In genomic region chr7:101478099-101478498, GRCm38 (mm10) we compare ENCODE assay signal across 31 mouse cellular contexts. TPM values are rescaled to one million over a fixed set of nuclear protein-coding genes. Genes with fewer than 3 reads are reported as not detected.
DNase-seq lines count a peak whose midpoint lies in the region; ATAC-seq and TF ChIP-seq lines count a peak whose summit lies in the region.
"Had no signal": no experiment of that assay in that cellular context is flagged by ENCODE, and none has a peak within 500 bp of the region (broad histone marks: within the 10 kb centered on the region; RNA-seq: fewer than 3 reads in every experiment).

No protein-coding gene starts in this region.

- H3K79me2 ChIP-seq in heart, adult 2 months (replicated peaks; ENCODE audit: control insufficient read depth, insufficient read depth, low read length), result no peaks in the 10 kb centered on the region

- 0 out of 2 replicates have a peak, but pooled peaks have one; percentile 68 for TF ChIP-seq EP300 in heart, adult 2 months (IDR thresholded peaks at IDR 0.05; ENCODE audit: insufficient read depth, low read depth, low read length)

- H3K9me3 ChIP-seq in heart, embryonic 11.5 days (replicated peaks; ENCODE audit: control insufficient read depth, low read length), result no peaks in the 10 kb centered on the region
- no peaks in the 10 kb centered on the region for H3K9me3 ChIP-seq in midbrain, postnatal 0 days (ENCODE audit: low read length)
- H3K9me3 ChIP-seq: embryonic facial prominence, embryonic 13.5 days; forebrain, embryonic 10.5 days; heart, embryonic 13.5 days; hindbrain, embryonic 10.5 days; limb, embryonic 13.5 days; lung, embryonic 15.5 days had no signal

- DNase-seq in heart, adult 2 months, result no peak
- peak; percentile 68 for DNase-seq in CD4-positive, CD25-positive, alpha-beta regulatory T cell, adult 2 months (ENCODE audit: low read depth, low spot score)
- DNase-seq in naive thymus-derived CD4-positive, alpha-beta T cell, adult 2 months (ENCODE audit: low read depth), result peak; percentile 59
- no peak for DNase-seq in layer of hippocampus, postnatal 36 days
- DNase-seq in midbrain, postnatal 0 days (ENCODE audit: low spot score), result no peak
- DNase-seq: adrenal gland, postnatal 14 days; cerebellum, adult 11-12 months; cerebellum, postnatal 10 days; forebrain, postnatal 0 days; gastrocnemius, postnatal 14 days; heart, adult 18-20 months; heart, postnatal 10 days; kidney, adult 11 months; right cerebral cortex, adult 18-20 months; right cerebral cortex, postnatal 4 days; thymus, adult 18-20 months; thymus, postnatal 25 days had no signal

- peaks cover 5% of the 10 kb centered on the region for H3K36me3 ChIP-seq in heart, adult 2 months (ENCODE audit: control insufficient read depth, insufficient read depth, low read length)
- no peaks in the 10 kb centered on the region for H3K36me3 ChIP-seq in heart, embryonic 11.5 days (ENCODE audit: control insufficient read depth, insufficient read depth, low read length)
- H3K36me3 ChIP-seq in midbrain, postnatal 0 days (ENCODE audit: insufficient read depth, low read length), result no peaks in the 10 kb centered on the region
- H3K36me3 ChIP-seq: embryonic facial prominence, embryonic 13.5 days; forebrain, embryonic 10.5 days; heart, embryonic 13.5 days; hindbrain, embryonic 10.5 days; limb, embryonic 13.5 days; lung, embryonic 15.5 days had no signal

- no peak for TF ChIP-seq CTCF in heart, adult 2 months (IDR thresholded peaks at IDR 0.05)
- no peak for TF ChIP-seq CTCF in midbrain, postnatal 0 days (IDR thresholded peaks at IDR 0.05)

- intact Hi-C loops in heart, adult 2 months (cut with DNase I), result no loop called here

- no peak overlapping the region for H3K4me3 ChIP-seq in heart, adult 2 months
- H3K4me3 ChIP-seq in heart, embryonic 11.5 days (ENCODE audit: low read depth, low read length), result no peak overlapping the region
- no peak overlapping the region for H3K4me3 ChIP-seq in midbrain, postnatal 0 days (ENCODE audit: low read depth, low read length)
- H3K4me3 ChIP-seq: embryonic facial prominence, embryonic 13.5 days; forebrain, embryonic 10.5 days; heart, embryonic 13.5 days; hindbrain, embryonic 10.5 days; layer of hippocampus, adult 2 months; limb, embryonic 13.5 days; lung, embryonic 15.5 days had no signal

- no peak overlapping the region for H3K4me2 ChIP-seq in heart, embryonic 11.5 days
- no peak overlapping the region for H3K4me2 ChIP-seq in midbrain, postnatal 0 days (ENCODE audit: low read depth, low read length, poor library complexity, severe bottlenecking)
- H3K4me2 ChIP-seq: embryonic facial prominence, embryonic 13.5 days; heart, embryonic 13.5 days; limb, embryonic 13.5 days; liver, embryonic 11.5 days; lung, embryonic 15.5 days; midbrain, embryonic 11.5 days had no signal

- H3K27ac ChIP-seq in heart, adult 2 months, result no peak overlapping the region
- no peak overlapping the region for H3K27ac ChIP-seq in heart, embryonic 11.5 days (ENCODE audit: low read depth, low read length)
- no peak overlapping the region for H3K27ac ChIP-seq in midbrain, postnatal 0 days (ENCODE audit: low read depth, low read length)
- H3K27ac ChIP-seq: embryonic facial prominence, embryonic 13.5 days; forebrain, embryonic 10.5 days; heart, embryonic 13.5 days; hindbrain, embryonic 10.5 days; hindbrain, postnatal 0 days; limb, embryonic 13.5 days; lung, embryonic 15.5 days; stomach, postnatal 0 days had no signal

- WGBS in heart, adult 2 months, result 41% methylated on average over 5 of the region's 5 CpGs
- WGBS in heart, embryonic 11.5 days (ENCODE audit: insufficient replicate concordance), result 65% methylated on average over 5 of the region's 5 CpGs
- WGBS in midbrain, postnatal 0 days, result 81% methylated on average over 5 of the region's 5 CpGs

- no peak overlapping the region for H3K9ac ChIP-seq in heart, adult 2 months (ENCODE audit: low read depth, low read length)
- H3K9ac ChIP-seq in heart, embryonic 11.5 days (ENCODE audit: low read depth, low read length), result no peak overlapping the region
- H3K9ac ChIP-seq in midbrain, postnatal 0 days (replicated peaks; ENCODE audit: low read length, poor library complexity, severe bottlenecking), result no peak overlapping the region
- H3K9ac ChIP-seq: embryonic facial prominence, embryonic 13.5 days; forebrain, postnatal 0 days; heart, embryonic 13.5 days; limb, embryonic 13.5 days; lung, embryonic 15.5 days had no signal

- ATAC-seq in heart, embryonic 11.5 days (replicated peaks; ENCODE audit: insufficient number of reproducible peaks, low FRiP score, low TSS enrichment), result no peak
- peak; percentile 77 for ATAC-seq in activated CD4-positive, CD25-positive, alpha-beta regulatory T cell, adult 4 months
- ATAC-seq in midbrain, postnatal 0 days (ENCODE audit: low FRiP score), result no peak
- ATAC-seq: forebrain, postnatal 0 days; hindbrain, postnatal 0 days; midbrain, embryonic 16.5 days had no signal

- no peaks in the 10 kb centered on the region for H3K27me3 ChIP-seq in heart, adult 2 months (ENCODE audit: control insufficient read depth, insufficient read depth, low read length)
- no peaks in the 10 kb centered on the region for H3K27me3 ChIP-seq in heart, embryonic 11.5 days (ENCODE audit: control insufficient read depth, insufficient read depth, low read length)
- no peaks in the 10 kb centered on the region for H3K27me3 ChIP-seq in midbrain, postnatal 0 days (ENCODE audit: insufficient read depth, low read length)
- H3K27me3 ChIP-seq: embryonic facial prominence, embryonic 13.5 days; limb, embryonic 13.5 days; lung, embryonic 15.5 days had no signal

- TF ChIP-seq POLR2A in heart, adult 2 months (IDR thresholded peaks at IDR 0.05; ENCODE audit: insufficient read depth, low read depth, low read length), result no peak

- H3K4me1 ChIP-seq in heart, adult 2 months (ENCODE audit: control insufficient read depth, insufficient read depth, low read length), result peaks cover 46% of the 10 kb centered on the region
- H3K4me1 ChIP-seq in heart, embryonic 11.5 days (ENCODE audit: control insufficient read depth, insufficient read depth, low read length), result peaks cover 6% of the 10 kb centered on the region
- H3K4me1 ChIP-seq in midbrain, postnatal 0 days (ENCODE audit: insufficient read depth, low read length), result no peaks in the 10 kb centered on the region

RNA-seq across cellular contexts. Expression of gene Pde2a, which starts 56.6 kb away (rescaled TPM):
- 10 to 100 TPM; 56.0 to 57.1 TPM for total RNA-seq in heart, adult 2 months (2021)
- 41.6 and 57.0 TPM in 2 replicates for polyA plus RNA-seq in heart, adult 2 months (2012; rRNA removed)
- polyA plus RNA-seq in heart, embryonic 11.5 days (2014; fragmentation: Nextera tagmentation; extraction: Ambion mirVana), result 5.8 and 5.9 TPM in 2 replicates
- polyA plus RNA-seq in activated CD4-positive, CD25-positive, alpha-beta regulatory T cell, adult 4 months (2017; shearing (Covaris generic)), result 10 to 100 TPM; 13.4 to 18.5 TPM
- 100 to 1,000 TPM; 300 to 301 TPM for total RNA-seq in layer of hippocampus, postnatal 36 days (2021)
- total RNA-seq in midbrain, postnatal 0 days (2014; rRNA removed), result 49.6 and 53.9 TPM in 2 replicates
- 31.4 and 33.8 TPM in 2 replicates for polyA plus RNA-seq in midbrain, postnatal 0 days (2015; fragmentation: Nextera tagmentation; extraction: Ambion mirVana)

Comparison
In these comparisons a context has a peak if more than half of its experiments do, and no peak if none do; other contexts are left out.
1. DNase-seq: peak in CD4-positive, CD25-positive, alpha-beta regulatory T cell, adult 2 months (single experiment) and naive thymus-derived CD4-positive, alpha-beta T cell, adult 2 months (single experiment); none in heart, adult 2 months (0 of 2), layer of hippocampus, postnatal 36 days (0 of 2) and midbrain, postnatal 0 days (single experiment).